Mouse (Mus musculus) gastrocnemius, postnatal 14 days (tissue): ENCODE results near the gene Pomt1. TPM values are rescaled to one million over a fixed set of nuclear protein-coding genes. Genes with fewer than 3 reads are reported as not detected.

Experiments
- DNase-seq: peaks from one replicate; pipeline ENCODE4 v3.0.0; 2021; ENCODE audit warnings: mixed read lengths
- intact Hi-C: fragments of 180-260 bp; cut with DNase I; formaldehyde crosslinking; loops from one replicate; pipeline ENCODE4 v1.15.1; 2025; ENCODE audit warnings: low total_unique reads
- total RNA-seq, 2 experiments: library from RNA; stranded (reverse); gene quantifications; 2 replicates each; pipeline ENCODE4 v1.2.3; 2021

Pomt1 gene
- total RNA-seq, 2 experiments from 2014 or later: 14.4 to 17.3 TPM

- DNase-seq: no peak
- intact Hi-C loops: no loop called here
These were observed 17.7 kb upstream of the Pomt1 start for GRCm38 (mm10) chr2:32218541-32219334.

GRCm38 (mm10) chr2:32219501-32219900, 16.9 kb upstream of the Pomt1 start:
- intact Hi-C loops: no loop called here
- no peak for DNase-seq

DNA sequence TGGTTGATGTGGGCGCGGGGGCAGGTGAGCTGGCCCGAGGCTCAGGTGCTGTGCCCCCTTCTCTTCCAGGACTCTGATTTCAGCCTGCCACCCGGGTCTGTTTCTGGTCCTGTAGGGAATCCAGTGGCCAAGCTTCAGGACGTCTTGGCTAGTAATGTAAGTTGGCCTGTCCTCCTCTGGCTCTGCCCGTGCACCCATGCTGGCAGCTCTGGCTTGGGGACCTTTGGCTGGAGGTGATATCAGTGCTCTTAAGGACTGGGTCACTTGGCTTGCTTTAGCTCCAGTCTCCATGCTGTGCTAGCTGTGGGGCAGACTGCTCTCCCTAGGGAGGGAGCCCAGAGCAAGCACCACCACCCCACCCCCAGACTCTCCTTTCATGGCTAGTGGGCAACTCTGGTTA, 16.4 kb upstream of the Pomt1 start:
- intact Hi-C loops: no loop called here
- peak; percentile 37 for DNase-seq

DNA sequence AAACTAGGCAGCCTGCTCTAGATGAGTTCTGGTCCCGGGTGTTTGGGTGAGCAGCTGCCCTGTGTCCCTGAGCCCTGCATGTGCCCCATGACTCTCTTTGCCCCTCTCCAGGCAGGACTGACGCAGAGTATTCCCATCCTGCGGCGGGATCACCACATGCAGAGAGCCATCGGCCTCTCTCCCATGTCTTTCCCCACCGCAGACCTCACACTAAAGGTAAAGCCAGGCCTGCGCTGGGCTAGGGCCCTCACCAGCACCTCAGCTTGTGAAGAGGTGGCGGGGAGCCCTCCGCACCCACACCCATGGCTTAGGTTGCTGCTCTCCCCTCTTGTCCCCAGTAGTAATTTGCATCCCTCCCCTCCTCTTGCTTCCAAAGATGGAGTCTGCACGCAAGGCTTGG, 15.4 kb upstream of the Pomt1 start:
- intact Hi-C loops: no loop called here
- DNase-seq: no peak

DNA sequence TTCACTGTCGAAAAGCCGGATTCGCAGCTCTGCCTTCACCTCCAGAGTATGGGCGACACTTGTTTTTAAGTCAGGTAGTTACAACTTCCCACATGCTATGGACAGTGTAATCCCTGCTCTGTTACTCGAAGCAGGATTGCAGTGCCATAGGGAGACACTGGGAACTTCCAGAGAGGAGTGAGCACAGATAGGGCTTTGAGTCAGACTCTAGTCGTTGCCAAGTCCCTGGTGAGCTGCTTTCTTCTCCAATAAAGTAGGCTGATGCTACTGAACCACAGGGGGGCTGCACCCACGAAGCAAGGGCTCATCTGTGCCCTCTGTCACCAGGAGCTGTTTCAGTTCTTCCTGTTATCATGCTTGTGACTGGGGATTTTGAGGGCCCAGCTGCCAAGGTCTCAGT, 14.8 kb upstream of the Pomt1 start:
- no peak for DNase-seq
- intact Hi-C loops: no loop called here

DNA sequence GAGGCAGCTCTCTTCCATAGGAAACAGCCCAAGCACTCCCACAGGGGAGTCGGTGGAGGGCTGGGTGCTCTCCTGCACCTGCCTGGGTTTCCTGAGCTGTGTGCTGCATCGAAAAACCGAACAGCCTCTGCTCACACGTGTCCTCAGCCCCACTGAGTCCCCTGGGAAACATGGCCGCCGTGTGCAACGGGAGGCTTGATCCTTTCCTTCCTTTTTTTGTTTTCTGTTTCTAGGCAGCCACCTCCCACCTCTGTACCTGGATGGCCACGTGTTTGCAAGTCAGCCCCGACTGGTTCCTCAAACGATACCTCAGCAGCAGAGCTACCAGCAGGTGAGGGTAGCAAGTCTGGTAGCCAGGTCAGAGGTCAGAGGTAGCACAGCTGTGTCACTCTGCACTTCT, 14.3 kb upstream of the Pomt1 start:
- intact Hi-C loops: no loop called here
- DNase-seq: no peak

DNA sequence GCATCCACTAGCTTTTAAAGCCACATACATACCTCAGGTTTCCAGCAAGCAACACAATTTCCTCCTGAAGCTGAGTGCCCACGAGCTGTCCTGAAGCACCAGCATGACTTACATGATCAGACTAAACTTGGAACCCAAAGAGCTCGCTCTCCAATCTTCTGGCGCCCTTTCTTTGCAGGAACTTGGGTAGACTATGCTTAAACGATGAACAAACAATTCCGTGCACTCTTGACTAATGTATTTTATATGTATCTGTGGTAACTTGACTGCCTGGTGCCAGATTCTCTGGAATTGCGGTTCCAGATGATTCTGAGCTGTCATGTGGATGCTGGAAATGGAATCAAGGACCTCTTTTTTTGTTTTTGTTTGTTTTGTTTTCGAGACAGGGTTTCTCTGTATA, 957 bp upstream of the Pomt1 start:
- intact Hi-C loops: no loop called here
- DNase-seq: no peak

GRCm38 (mm10) chr2:32236760-32237487, 534 bp downstream of the Pomt1 start:
- DNase-seq: peak; percentile 53
- intact Hi-C loops: no loop called here

DNA sequence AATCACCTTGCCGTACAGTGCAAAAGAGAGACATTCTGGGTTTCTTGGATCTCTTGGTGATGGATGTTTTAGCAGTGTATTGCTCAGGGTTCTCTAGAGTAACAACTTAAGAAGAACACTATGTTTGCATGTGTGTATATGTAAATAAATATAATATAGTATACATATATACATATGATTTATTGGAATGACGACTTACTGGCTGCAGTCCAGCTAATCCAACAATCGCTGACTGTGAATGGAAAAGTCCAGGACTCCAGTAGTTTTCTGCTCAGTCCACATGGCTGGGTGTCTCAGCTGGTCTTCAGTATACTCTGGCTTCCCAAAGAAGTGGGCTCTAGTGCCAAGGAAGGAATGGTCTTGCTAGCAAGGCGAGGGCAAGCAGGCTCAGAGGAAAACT, 1.2 kb downstream of the Pomt1 start:
- DNase-seq: no peak
- intact Hi-C loops: no loop called here

GRCm38 (mm10) chr2:32238708-32239435, 2.5 kb downstream of the Pomt1 start:
- intact Hi-C loops: no loop called here
- no peak for DNase-seq

DNA sequence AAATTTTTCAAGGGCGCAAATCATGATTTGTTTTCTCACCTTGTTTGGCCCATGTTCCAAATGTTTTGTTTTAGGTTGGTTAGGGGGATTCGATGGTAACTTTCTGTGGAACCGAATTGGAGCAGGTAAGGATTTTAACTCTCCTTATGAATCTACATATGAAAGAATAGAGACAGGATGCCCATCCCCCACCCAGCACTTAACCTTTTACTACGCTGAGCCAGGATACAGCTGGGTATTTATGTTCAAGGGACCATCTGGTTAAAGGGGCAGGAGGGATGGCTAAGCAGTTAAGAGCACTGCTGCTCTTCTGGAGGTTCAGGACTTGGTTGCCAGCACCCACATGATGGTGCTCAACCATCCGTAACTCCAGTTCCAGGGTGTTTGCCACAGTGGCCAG, 4.2 kb downstream of the Pomt1 start:
- no peak for DNase-seq
- intact Hi-C loops: no loop called here

- DNase-seq: no peak
- intact Hi-C loops: no loop called here
These were observed 6.6 kb downstream of the Pomt1 start for GRCm38 (mm10) chr2:32242986-32243385.

GRCm38 (mm10) chr2:32246741-32247140, 10.4 kb downstream of the Pomt1 start:
- intact Hi-C loops: no loop called here
- DNase-seq: no peak

DNA sequence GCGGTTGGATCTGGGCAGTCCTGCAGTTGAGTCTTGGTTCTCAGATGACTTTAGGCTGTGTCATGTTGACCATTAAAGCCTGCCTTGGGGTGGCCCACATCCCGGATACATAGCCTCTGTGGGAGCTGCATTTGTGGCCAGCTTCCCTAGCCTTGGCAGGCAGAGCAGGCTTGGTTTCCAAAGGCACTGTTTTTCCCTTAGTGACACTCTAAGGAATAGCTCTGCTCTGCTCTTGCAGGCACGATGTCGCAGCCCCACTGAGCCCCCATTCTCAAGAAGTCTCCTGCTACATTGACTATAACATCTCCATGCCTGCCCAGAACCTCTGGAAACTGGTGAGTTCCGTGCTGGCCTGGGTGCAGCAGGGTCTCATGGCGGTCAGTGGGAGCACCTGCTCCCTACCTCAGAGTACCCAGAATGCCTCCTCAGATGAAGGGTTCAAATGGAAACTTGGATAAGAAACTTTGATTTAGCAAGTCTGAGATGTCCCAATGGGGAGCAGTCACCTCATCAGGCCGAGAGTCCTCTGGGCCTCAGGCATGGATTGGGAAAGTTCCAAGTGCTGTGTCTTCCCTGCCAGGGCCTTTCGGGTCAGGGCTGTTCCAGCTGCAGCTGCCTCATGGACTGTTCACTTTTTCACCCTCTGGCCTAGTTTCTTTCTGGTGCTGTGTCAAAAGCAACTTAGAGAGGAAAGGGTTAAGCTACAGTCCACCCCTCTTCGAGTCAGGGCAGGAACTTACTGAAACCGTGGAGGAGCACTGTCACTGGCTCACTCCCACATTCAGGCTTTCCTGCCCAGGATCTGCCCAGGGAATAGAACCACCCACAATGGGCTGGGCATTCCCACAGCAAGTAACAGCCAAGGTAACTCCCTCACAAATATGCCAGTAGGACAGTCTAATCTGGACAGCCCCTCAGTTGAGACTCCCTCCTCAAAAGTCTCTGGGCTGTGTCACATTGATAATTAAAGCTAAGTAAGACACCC, 12.3 kb downstream of the Pomt1 start:
- peak; percentile 69 for DNase-seq
- intact Hi-C loops: no loop called here

DNA sequence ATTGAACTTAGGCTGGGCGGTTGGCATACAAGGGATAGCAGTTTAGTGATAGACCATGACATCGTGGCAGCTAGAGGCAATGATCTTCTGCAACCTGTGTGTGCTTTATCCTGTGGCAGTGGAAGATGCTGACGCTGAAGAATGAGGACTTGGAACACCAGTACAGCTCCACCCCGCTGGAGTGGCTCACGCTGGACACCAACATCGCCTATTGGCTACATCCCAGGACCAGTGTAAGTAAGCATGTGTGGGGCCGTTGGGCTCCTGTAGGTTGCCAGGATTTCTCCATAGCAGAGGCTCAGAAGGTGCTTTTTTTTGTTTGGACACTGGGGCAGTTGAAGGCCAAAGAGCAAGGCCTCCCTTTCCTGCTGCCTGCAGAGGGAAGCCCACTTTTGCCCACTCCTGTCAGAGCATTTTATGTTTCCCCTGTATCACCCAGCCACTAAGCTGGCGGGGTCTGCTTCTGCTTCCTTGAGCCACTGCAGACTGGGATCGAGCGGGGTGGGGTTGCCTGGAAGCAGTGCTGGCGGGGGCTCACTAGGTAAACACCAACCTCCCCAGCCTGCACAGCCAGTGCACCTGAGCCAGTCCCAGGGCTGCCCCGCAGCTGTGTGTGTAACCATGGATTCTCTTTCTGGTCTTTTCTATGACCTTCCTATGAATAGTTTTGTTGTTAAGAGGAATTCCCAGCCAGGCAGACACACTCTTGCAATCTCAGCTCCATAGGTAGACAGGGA, 15.6 kb downstream of the Pomt1 start:
- intact Hi-C loops: no loop called here
- DNase-seq: peak; percentile 48

DNA sequence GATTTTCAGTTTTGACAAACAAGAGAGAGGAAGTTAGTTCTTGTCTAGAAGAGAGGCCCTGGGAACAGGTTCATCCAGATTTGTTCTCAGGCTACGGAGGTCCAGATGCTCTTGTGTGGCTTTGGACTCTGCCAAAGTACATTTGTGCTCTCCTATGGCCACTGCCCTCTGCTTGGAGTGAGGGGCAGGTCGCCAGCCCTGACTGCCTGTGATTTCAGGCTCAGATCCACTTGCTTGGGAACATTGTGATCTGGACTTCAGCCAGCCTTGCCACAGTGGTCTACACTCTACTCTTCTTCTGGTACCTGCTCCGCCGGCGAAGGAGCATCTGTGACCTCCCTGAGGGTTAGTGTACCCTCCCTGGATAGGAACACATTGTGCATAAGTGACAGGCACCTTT, 16.3 kb downstream of the Pomt1 start:
- DNase-seq: no peak
- intact Hi-C loops: no loop called here

DNA sequence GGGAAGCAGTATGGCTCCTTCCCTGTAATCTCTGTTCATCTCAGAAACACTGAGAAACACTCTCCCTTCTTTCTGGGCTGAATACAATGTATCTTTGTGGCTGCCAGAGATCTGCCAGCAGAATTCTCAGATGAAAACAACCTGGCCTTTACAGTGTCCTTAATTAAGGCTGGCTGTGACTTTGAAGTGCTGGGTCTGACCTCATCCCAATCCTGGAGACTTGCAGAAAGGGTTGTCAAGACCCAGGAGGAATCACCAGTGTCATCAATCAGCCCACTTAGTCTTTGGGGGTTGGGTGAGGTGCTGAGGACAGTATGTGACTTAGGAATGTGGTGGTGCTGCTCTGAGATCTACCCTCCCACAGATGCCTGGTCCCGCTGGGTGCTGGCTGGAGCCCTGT, 17.0 kb downstream of the Pomt1 start:
- intact Hi-C loops: no loop called here

GRCm38 (mm10) chr2:32254563-32254962, 18.2 kb downstream of the Pomt1 start:
- intact Hi-C loops: no loop called here
- DNase-seq: no peak

More for the DNA sequence above, 17.0 kb downstream of the Pomt1 start:
- no peak for DNase-seq

- no peak for DNase-seq
- intact Hi-C loops: no loop called here
These were observed 19.9 kb downstream of the Pomt1 start for GRCm38 (mm10) chr2:32256273-32256672.
